Mouse (Mus musculus) midbrain, embryonic 16.5 days (tissue): ENCODE measurements around the gene Treh. TPM values are rescaled to one million over a fixed set of nuclear protein-coding genes. Genes with fewer than 3 reads are reported as not detected.

ENCODE experiments used
- ATAC-seq: fragments of 200-750 bp; cut with Nextera tagmentation; 2 replicates; pipeline ENCODE4 v1.8.0; 2017; ENCODE audit warnings: moderate TSS enrichment
- H3K27ac ChIP-seq: fragments of 300-500 bp; sonication (generic); 2 replicates; pipeline ENCODE4 v1.5.1; 2014; ENCODE audit warnings: mild to moderate bottlenecking, low read length, mixed read lengths
- H3K27me3 ChIP-seq: fragments of 300-500 bp; sonication (generic); 2 replicates; pipeline ENCODE4 v1.6.1; 2014; ENCODE audit warnings: low read depth, low read length, mixed read lengths; ENCODE audit not compliant: control insufficient read depth, insufficient read depth
- H3K36me3 ChIP-seq: fragments of 300-500 bp; sonication (generic); 2 replicates; pipeline ENCODE4 v1.6.1; 2014; ENCODE audit warnings: mild to moderate bottlenecking, low read length, moderate library complexity, mixed read lengths; ENCODE audit not compliant: control insufficient read depth, insufficient read depth
- H3K4me1 ChIP-seq: fragments of 300-500 bp; sonication (generic); 2 replicates; pipeline ENCODE4 v1.6.1; 2014; ENCODE audit warnings: mild to moderate bottlenecking, low read length, mixed read lengths; ENCODE audit not compliant: control insufficient read depth, insufficient read depth
- H3K4me2 ChIP-seq: fragments of 300-500 bp; sonication (generic); 2 replicates; pipeline ENCODE4 v1.6.1; 2014; ENCODE audit warnings: mild to moderate bottlenecking, low read length, mixed read lengths
- H3K4me3 ChIP-seq: fragments of 300-500 bp; sonication (generic); 2 replicates; pipeline ENCODE4 v1.5.1; 2014; ENCODE audit warnings: low read depth, mild to moderate bottlenecking, low read length, moderate library complexity, mixed read lengths
- H3K9ac ChIP-seq: fragments of 300-500 bp; sonication (generic); 2 replicates; pipeline ENCODE4 v1.6.1; 2014; ENCODE audit warnings: low read depth, low read length, mixed read lengths
- H3K9me3 ChIP-seq: fragments of 300-500 bp; sonication (generic); replicated peaks from 2 replicates; pipeline ENCODE4 v1.6.1; 2014; ENCODE audit warnings: mild to moderate bottlenecking, low read length, mixed read lengths; ENCODE audit not compliant: control insufficient read depth, poor library complexity, severe bottlenecking
- WGBS: fragments of 180-500 bp; shearing (Covaris S2); extraction: QIAGEN DNeasy Blood & Tissue Kit; methylation state at CpG from one replicate; pipeline ENCODE4 v1.1.7; 2014; 5-methylcytosine and 5-hydroxymethylcytosine counted together
- polyA plus RNA-seq: library from polyadenylated mRNA; unstranded; fragments of >200 nt; fragmentation: Nextera tagmentation; extraction: Ambion mirVana; gene quantifications from 2 replicates; pipeline ENCODE4 v1.2.1, GENCODE M21; 2015

The Treh gene
- polyA plus RNA-seq, 1 experiment from 2014 or later = not detected

DNA sequence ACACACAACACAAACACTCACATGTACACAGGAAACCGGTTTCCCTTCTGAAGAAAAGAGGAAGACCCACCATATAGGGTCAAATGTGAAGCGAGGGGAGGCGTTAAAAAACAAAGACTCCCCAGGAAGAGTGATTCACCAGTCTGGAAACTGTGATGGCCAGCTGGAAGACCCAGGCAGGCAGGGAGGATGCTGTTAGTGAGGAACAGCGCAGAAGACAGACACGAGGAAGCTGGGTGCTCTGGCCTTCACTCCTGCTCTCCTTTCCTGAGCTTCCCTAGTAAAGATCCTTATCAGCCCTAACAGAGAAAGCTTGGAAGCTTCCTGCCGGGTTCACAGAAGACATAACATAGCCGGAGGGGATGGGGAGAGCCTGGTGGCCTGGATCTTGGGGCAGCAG lies 50.0 kb downstream of the Treh start:
- H3K27me3 ChIP-seq = no peaks in the 10 kb centered on the region
- no peak overlapping the region for H3K9ac ChIP-seq
- H3K4me2 ChIP-seq = no peak overlapping the region
- no peak overlapping the region for H3K4me3 ChIP-seq
- ATAC-seq = no peak
- H3K4me1 ChIP-seq = peaks cover 57% of the 10 kb centered on the region
- no peaks in the 10 kb centered on the region for H3K9me3 ChIP-seq
- H3K27ac ChIP-seq = peak overlapping the region; percentile 32; the same call in 1 of the 2 replicates
- peaks cover 2% of the 10 kb centered on the region; the same call in 1 of the 2 replicates for H3K36me3 ChIP-seq
- 46% methylated on average over 7 of the region's 7 CpGs for WGBS

DNA sequence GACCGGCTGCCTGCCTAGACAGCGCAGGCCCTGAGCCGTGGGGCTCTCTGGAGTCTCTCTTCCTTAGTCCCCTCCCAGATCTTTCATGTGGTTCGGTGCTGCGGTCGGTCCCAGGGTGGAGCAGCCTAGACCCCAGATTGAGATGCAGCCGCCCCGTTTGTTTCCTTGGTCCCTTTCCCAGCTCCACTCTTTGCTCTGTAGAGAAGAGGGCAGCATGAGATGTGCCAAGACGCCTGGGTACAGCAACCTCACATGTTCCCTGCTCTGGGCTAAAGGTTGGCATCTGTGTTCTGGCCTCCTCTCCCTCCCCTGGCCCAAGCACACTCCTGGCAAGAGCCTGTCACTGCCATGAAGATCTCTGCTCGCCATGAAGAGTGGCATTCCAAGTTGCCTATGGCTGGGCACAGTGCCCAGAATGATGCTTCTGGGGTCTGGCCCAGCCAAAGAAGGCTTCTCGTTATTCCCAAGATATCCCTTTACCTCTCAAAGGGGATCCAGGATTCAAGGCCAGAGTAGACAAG lies 50.5 kb downstream of the Treh start:
- H3K27ac ChIP-seq = peak overlapping the region; percentile 32
- H3K9ac ChIP-seq = no peak overlapping the region
- ATAC-seq = no peak
- H3K4me3 ChIP-seq = no peak overlapping the region
- no peak overlapping the region for H3K4me2 ChIP-seq
- WGBS = 64% methylated on average over 11 of the region's 11 CpGs
- H3K36me3 ChIP-seq = no peaks in the 10 kb centered on the region
- peaks cover 51% of the 10 kb centered on the region for H3K4me1 ChIP-seq
- H3K9me3 ChIP-seq = no peaks in the 10 kb centered on the region
- H3K27me3 ChIP-seq = no peaks in the 10 kb centered on the region

DNA sequence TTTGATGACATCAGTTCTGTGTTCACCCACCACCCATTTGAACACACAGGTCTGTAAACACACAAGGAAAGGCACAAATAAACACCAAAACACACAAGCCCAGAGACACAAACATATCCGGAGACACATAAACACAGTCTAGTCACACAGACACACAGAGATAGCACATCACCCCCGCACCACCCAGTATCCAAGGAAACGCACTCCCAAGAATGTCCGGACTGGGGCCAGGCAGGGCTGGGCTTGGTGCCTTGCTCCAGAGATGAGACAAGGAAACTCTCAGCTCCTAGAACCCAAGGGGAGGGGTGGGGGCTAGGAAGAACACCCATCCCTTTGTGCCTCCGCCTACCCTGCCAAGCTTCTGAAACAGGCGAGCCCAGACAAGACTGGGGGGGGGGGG lies 51.2 kb downstream of the Treh start:
- Histone ChIP-seq H3K27ac (no peak overlapping the region), H3K9ac (no peak overlapping the region), H3K4me2 (no peak overlapping the region), H3K9me3 (no peaks in the 10 kb centered on the region), H3K4me3 (no peak overlapping the region), H3K27me3 (no peaks in the 10 kb centered on the region), H3K36me3 (no peaks in the 10 kb centered on the region), H3K4me1 (peaks cover 47% of the 10 kb centered on the region)
- WGBS = 27% methylated on average over 6 of the region's 6 CpGs
- no peak for ATAC-seq

DNA sequence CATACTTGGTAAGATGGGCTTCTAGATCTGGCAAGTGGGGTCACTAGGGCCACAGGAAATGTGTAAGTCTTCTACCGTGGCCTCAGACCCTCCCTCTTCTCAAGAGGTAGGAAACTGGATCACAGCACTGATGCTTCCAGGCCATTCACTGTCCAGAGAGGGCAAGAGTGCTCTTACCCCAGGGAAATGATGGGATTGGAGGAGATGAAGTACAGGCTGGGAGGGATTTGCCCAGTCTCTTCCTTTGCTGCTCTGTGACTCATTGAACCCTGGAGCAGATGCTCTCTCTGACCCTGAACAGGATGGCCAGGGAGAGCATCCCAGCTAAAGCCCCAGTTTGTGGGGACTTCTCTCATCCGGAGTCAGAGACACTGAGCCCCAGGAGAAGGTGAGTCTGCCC lies 51.6 kb downstream of the Treh start:
- Histone ChIP-seq H3K36me3 (no peaks in the 10 kb centered on the region), H3K9ac (no peak overlapping the region), H3K27me3 (no peaks in the 10 kb centered on the region), H3K27ac (no peak overlapping the region), H3K4me1 (peaks cover 43% of the 10 kb centered on the region), H3K4me3 (no peak overlapping the region), H3K9me3 (no peaks in the 10 kb centered on the region), H3K4me2 (no peak overlapping the region)
- WGBS = 37% methylated on average over 2 of the region's 2 CpGs
- no peak for ATAC-seq

DNA sequence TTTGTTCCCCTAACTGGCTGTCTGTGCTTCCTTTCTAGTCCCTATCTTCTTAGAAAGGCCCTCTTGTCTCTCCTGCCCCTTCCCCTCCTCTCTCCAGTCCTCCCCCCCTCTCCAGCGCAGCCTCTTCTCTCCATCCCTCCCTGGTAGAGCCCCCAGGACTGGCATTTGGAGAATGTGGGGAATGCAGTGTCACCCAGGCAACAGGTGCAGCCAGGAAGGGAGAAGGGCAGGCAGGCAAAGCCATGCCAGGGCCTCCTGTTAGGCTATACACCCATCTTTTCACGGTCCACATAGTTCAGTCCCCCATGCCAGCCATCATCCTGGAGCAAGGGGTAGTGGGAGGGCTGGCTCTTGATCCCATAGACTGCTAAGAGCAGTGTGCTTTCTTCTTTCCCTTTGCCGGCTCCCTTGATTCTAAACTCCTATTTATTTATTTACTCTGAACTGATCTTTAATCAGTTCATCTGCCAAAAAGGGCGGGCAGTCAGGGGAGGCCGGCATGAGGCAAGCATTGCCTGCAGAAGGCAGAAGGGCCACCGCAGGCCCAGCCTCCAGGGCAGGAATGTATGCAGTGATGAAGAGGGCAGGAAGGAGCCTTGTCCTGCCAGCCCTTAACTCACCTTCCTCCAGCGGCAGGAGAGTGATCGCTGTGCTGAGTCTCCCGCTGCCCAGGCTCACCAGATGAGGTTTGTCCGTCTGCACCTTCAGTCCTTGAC lies 53.6 kb downstream of the Treh start:
- Histone ChIP-seq H3K27me3 (no peaks in the 10 kb centered on the region), H3K27ac (no peak overlapping the region), H3K9me3 (no peaks in the 10 kb centered on the region), H3K4me3 (no peak overlapping the region), H3K9ac (peak overlapping the region; percentile 15; the same call in 1 of the 2 replicates), H3K4me2 (no peak overlapping the region), H3K4me1 (peaks cover 31% of the 10 kb centered on the region), H3K36me3 (no peaks in the 10 kb centered on the region)
- ATAC-seq = no peak
- 33% methylated on average over 10 of the region's 10 CpGs for WGBS

DNA sequence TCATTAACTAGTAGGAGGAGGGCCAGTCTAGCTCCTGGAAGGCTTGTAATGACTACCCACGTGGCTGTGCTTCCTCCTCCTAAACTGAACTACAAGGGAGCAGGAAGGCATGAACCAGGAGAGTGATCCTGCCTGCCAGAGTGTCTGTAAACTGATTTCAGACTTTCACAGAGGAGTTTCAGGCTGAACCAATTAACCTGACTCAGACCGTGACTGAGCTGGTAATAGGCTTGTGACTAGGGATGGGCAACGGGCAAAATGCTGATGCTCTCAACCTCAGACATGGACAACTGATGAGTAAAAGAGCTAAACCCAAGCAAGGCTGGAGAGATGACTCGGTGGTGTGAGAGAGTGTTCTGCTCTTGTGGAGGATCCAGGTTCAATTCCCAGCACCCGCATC lies 54.4 kb downstream of the Treh start:
- peaks cover 2% of the 10 kb centered on the region; the same call in 1 of the 2 replicates for H3K27me3 ChIP-seq
- no peak for ATAC-seq
- no peak overlapping the region for H3K4me2 ChIP-seq
- 40% methylated on average over 5 of the region's 5 CpGs for WGBS
- no peak overlapping the region for H3K27ac ChIP-seq
- no peaks in the 10 kb centered on the region for H3K36me3 ChIP-seq
- no peaks in the 10 kb centered on the region for H3K9me3 ChIP-seq
- no peak overlapping the region for H3K4me3 ChIP-seq
- peaks cover 30% of the 10 kb centered on the region for H3K4me1 ChIP-seq
- H3K9ac ChIP-seq = no peak overlapping the region

DNA sequence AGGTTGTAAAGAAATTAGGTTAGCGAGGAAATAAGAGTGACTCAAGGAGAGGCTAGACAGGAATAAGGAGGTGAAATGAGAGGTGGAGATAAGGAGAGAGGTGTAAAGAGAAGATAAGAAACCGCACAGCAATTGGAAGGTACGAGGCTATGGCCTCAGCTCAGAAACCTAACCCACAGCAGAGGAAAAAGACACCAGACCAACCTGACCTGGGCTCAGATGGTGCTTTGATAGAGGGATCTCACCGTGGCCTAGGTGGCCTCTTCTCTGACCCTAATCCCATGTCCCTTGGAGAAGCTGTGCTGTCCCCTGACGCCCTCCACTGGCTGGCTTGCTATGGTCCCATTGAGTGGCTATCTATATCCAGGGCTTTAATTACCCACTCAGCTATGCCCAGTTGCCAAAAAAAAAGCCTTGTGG lies 59.1 kb downstream of the Treh start:
- Histone ChIP-seq H3K9ac (no peak overlapping the region), H3K4me3 (no peak overlapping the region), H3K4me1 (peaks cover 12% of the 10 kb centered on the region), H3K36me3 (no peaks in the 10 kb centered on the region), H3K27ac (no peak overlapping the region), H3K27me3 (peaks cover 7% of the 10 kb centered on the region), H3K9me3 (no peaks in the 10 kb centered on the region), H3K4me2 (no peak overlapping the region)
- ATAC-seq = no peak
- WGBS = 70% methylated on average over 5 of the region's 5 CpGs

DNA sequence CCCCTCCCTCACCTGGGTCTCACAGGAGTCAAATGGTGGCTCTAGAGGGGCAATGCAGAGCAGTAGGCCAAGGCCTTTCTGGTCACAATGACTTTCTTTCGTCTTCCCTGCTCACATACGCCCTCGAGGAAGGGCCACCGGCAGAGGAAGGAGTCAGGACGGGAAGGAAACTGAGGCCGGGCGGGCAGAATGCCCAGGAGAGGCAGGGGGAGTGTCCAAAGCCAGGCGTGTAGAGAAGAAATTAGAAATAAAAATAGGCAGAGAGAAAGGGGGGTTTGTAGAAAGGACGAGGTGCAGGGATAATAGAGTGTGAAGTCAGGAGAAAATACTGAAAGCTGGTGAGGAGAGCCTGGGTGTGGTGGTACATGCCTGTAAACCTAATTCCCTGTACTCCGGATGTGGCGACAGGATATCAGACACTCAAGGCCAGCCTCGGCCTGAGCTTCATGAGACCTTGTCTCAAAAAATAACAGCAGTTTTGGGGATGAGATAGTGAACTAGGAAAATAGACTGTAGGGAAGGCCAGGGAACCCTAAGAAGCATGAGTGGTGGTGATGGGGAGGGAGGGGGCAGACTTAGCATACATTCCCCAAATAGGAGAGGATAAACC lies 60.0 kb downstream of the Treh start:
- 0 out of 2 replicates have a peak overlapping the region, but pooled peaks have one; percentile 80 for H3K9ac ChIP-seq
- H3K9me3 ChIP-seq = no peaks in the 10 kb centered on the region
- H3K27me3 ChIP-seq = peaks cover 7% of the 10 kb centered on the region
- H3K36me3 ChIP-seq = no peaks in the 10 kb centered on the region
- no peak for ATAC-seq
- peak overlapping the region; percentile 17; the same call in 1 of the 2 replicates for H3K27ac ChIP-seq
- peaks cover 12% of the 10 kb centered on the region for H3K4me1 ChIP-seq
- H3K4me2 ChIP-seq = peak overlapping the region; percentile 100
- peak overlapping the region; percentile 56 for H3K4me3 ChIP-seq
- WGBS = 58% methylated on average over 12 of the region's 12 CpGs
